Mouse (Mus musculus) ES-E14 (cell line): ENCODE measurements around the gene Gpcpd1.

Experiments used
- CHD2 ChIP-seq: IDR thresholded peaks from 2 replicates; pipeline ENCODE4 v1.6.1; 2014; ENCODE audit warnings: mild to moderate bottlenecking, low read depth, low read length, inconsistent platforms
- HCFC1 ChIP-seq: IDR thresholded peaks from 2 replicates; pipeline ENCODE4 v1.6.1; 2012; ENCODE audit warnings: low read length, inconsistent platforms, borderline replicate concordance; ENCODE audit not compliant: insufficient read depth
- ZC3H11A ChIP-seq: IDR thresholded peaks from 2 replicates; pipeline ENCODE4 v1.6.1; 2012; ENCODE audit warnings: low read depth, mild to moderate bottlenecking, inconsistent platforms, low read length, borderline replicate concordance

- TF ChIP-seq HCFC1: no peak
- no peak for TF ChIP-seq CHD2
- no peak for TF ChIP-seq ZC3H11A
Observed at GRCm38 (mm10) chr2:132623092-132623491, 35.6 kb upstream of the Gpcpd1 start.
